Mouse (Mus musculus): ENCODE measurements around the gene Ccdc154. TPM values are rescaled to one million over a fixed set of nuclear protein-coding genes. Genes with fewer than 3 reads are reported as not detected.
A peak's percentile ranks its signal among the peaks of the same experiment; 100 is the strongest.
"Not testable (repeated sequence)": the region's sequence is repeated elsewhere in the genome, so short reads cannot be mapped to it uniquely, and the experiment has no call there.

Ccdc154 gene
- 0.32 TPM for polyA plus RNA-seq (2021)

DNA sequence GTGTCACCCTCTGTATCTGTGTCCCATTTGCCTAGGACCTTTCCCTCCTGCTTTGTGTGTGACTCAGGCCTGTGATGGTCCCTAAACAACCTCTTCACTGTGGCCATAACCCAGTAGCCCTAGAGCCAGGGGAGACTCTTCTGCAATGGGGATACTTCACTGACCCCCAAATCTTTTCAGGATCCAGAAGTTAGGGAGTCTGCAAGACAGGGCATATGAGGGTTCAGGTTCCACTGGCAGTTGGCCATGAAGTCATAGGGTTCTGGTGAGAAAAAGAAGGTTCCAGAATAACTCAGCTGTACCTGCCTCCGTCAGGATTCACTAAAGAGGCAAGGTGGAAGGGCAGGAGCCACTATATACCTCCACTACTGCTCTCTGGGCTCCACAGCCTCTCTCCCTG lies at the start of gene Ccdc154:
TSS of gene Ccdc154 (plus strand) at position 301 of the 400 bp plus-strand sequence.
- in situ Hi-C loops (cut with MboI; ENCODE audit: low pct_unique_long_range_greater_than_20kb), result no loop called here
- no peak for TF ChIP-seq CTCF (IDR thresholded peaks at IDR 0.05)
- CTCF ChIA-PET, result interaction anchor here (1.5 kb wide), 1 partner anchor 22 kb away, joined by 3 read pairs; the partner anchor contains the start of gene BC003965

GRCm38 (mm10) chr17:25114908-25115645 lies 47.2 kb upstream of the Ccdc154 start:
- ChIA-PET POLR2A (no interaction called here), CTCF (no interaction called here)
- H3K27me3 ChIP-seq, result no peaks in the 10 kb centered on the region
- in situ Hi-C loops (cut with MboI; ENCODE audit: low pct_unique_long_range_greater_than_20kb), result loop anchor here (5.0 kb wide), 1 partner anchor 157 kb away; the partner anchor contains the start of gene Ube2i
- no peak for TF ChIP-seq CTCF (IDR thresholded peaks at IDR 0.05)
- ATAC-seq, result peak; percentile 42
- DNase-seq (ENCODE audit: low read depth, low spot score), result no peak

More for the DNA sequence above, at the start of gene Ccdc154:
- no peaks in the 10 kb centered on the region for H3K27me3 ChIP-seq
- DNase-seq (ENCODE audit: low read depth, low spot score) (no peak), ATAC-seq (no peak)
- POLR2A ChIA-PET, result no interaction called here

DNA sequence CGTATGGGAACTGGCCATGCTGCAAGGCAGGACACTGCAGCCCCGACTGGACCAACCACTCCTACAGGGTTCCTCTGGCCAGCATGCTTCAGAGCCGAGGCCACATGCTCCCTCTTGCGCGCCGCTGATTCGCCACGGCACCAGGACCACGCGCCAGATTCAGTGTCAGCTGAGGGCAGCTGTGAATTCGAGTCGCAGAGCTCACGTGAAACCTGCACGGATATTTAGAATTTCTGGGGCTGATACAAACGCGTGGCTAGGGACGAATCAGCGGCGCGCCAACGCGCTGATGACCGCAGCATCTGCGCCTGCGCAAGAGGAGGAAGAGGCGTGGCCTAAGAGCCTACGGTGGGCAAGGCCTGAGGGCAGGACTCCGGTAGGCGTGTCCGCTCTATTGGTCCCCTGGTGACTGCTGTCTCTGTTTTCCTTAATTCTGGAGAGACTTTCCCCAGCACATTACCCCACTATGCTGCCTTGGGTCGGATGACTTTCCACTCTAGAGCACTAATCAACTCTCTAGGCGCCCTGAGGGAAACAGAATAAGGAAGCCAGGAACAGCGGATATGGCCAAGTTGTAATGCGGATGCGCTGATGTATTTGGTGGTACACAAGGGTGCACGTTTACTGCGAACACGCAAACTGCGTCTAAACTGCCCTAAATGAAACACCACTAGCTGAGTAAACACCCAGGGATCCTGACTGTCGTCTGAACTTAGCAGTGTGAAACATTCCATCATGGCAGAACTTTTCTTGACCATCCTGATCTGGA lies 46.4 kb upstream of the Ccdc154 start, which contains the start of gene Telo2:
TSS of gene Telo2 (minus strand) at position 304 of the 769 bp plus-strand sequence.
- in situ Hi-C loops (cut with MboI; ENCODE audit: low pct_unique_long_range_greater_than_20kb), result loop anchor here (5.0 kb wide), 1 partner anchor 156 kb away; the partner anchor contains the start of gene Ube2i
- TF ChIP-seq CTCF (IDR thresholded peaks at IDR 0.05), result no peak
- POLR2A ChIA-PET, result interaction anchor here (1.4 kb wide), 1 partner anchor 11 kb away, joined by 4 read pairs; no protein-coding TSS in a partner anchor
- DNase-seq (ENCODE audit: low read depth, low spot score) (peak; percentile 58), ATAC-seq (peak; percentile 63)
- peaks cover 5% of the 10 kb centered on the region for H3K27me3 ChIP-seq
- CTCF ChIA-PET, result interaction anchor here (1.8 kb wide), 1 partner anchor 30 kb away, joined by 4 read pairs; no protein-coding TSS in a partner anchor

GRCm38 (mm10) chr17:25117263-25117662 lies 45.0 kb upstream of the Ccdc154 start:
- POLR2A ChIA-PET, result interaction anchor here (0.6 to 1.4 kb wide), 2 partner anchors 10 to 17 kb away, joined by 3 to 4 read pairs; no protein-coding TSS in a partner anchor
- in situ Hi-C loops (cut with MboI; ENCODE audit: low pct_unique_long_range_greater_than_20kb), result loop anchor here (5.0 kb wide), 1 partner anchor 155 kb away; the partner anchor contains the start of gene Ube2i
- CTCF ChIA-PET, result interaction anchor here (1.2 to 2.2 kb wide), 7 partner anchors 10 to 172 kb away, joined by 3 to 7 read pairs (median 5); no protein-coding TSS in a partner anchor
- ATAC-seq (no peak), DNase-seq (ENCODE audit: low read depth, low spot score) (no peak)
- peaks cover 5% of the 10 kb centered on the region for H3K27me3 ChIP-seq
- peak; percentile 88 for TF ChIP-seq CTCF (IDR thresholded peaks at IDR 0.05)

GRCm38 (mm10) chr17:25120406-25120805 lies 41.9 kb upstream of the Ccdc154 start, which contains the start of gene Ptx4:
Ptx4 (plus strand) TSS chr17:25120760.
- no peak for DNase-seq (ENCODE audit: low read depth, low spot score)
- ChIA-PET CTCF (interaction anchor here (0.8 to 1.5 kb wide), 2 partner anchors 9 kb away, joined by 3 read pairs; no protein-coding TSS in a partner anchor), POLR2A (no interaction called here)
- ATAC-seq, result no peak
- no peak for TF ChIP-seq CTCF (IDR thresholded peaks at IDR 0.05)
- in situ Hi-C loops (cut with MboI; ENCODE audit: low pct_unique_long_range_greater_than_20kb), result no loop called here
- H3K27me3 ChIP-seq, result peaks cover 5% of the 10 kb centered on the region

DNA sequence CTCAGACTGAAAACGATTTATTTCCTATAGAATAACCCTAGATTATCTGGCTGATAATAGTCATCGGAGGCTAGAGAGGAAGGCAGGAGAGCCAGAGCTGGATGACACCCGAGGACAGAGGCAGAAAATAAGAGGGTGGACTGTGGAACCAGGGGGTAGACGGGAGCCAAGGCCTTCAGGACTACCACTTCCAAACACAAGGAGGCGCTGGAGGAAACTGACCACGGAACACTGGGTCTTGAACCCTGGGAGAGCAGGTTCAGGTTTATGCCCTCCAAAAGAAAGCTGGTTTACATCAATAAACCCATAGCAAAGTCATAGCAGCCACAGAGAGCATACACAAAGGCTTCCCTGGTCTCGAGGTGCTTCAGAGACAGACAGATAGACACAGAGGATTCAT lies 38.3 kb upstream of the Ccdc154 start:
- DNase-seq (ENCODE audit: low read depth, low spot score) (no peak), ATAC-seq (no peak)
- ChIA-PET CTCF (no interaction called here), POLR2A (no interaction called here)
- in situ Hi-C loops (cut with MboI; ENCODE audit: low pct_unique_long_range_greater_than_20kb), result no loop called here
- TF ChIP-seq CTCF (IDR thresholded peaks at IDR 0.05), result peak; percentile 54
- H3K27me3 ChIP-seq, result peaks cover 5% of the 10 kb centered on the region

DNA sequence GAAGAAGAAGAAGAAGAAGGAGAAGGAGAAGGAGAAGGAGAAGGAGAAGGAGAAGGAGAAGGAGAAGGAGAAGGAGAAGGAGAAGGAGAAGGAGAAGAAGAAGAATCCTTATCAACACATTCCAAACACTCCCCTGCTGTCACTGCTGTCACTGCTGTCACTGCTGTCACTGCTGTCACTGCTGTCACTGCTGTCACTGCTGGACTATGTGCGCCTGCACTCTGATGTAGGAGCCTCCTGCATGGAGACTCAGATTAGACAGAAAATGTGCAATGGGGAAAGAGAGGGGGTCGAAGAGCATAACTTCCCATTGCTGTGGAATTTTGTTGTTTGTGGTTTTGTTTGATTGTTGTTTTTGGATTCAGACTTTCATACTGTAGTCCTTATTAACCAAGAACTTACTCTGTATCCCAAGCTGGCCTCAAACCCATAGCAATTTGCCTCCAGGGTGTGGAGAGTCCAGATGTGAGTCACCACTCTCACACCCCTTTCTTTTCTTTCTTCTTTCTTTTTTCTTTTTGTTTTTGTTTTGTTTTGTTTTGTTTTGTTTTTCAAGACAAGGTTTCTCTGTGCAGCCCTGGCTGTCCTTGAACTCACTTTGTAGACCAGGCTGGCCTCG lies 36.7 kb upstream of the Ccdc154 start:
- H3K27me3 ChIP-seq; ATAC-seq; CTCF ChIA-PET; DNase-seq (ENCODE audit: low read depth, low spot score); in situ Hi-C loops (cut with MboI; ENCODE audit: low pct_unique_long_range_greater_than_20kb); POLR2A ChIA-PET: not testable (repeated sequence)

- H3K27me3 ChIP-seq, result no peaks in the 10 kb centered on the region
- DNase-seq (ENCODE audit: low read depth, low spot score) (no peak), ATAC-seq (no peak)
- CTCF ChIA-PET, result interaction anchor here (1.4 to 2.1 kb wide), 2 partner anchors 9 to 10 kb away, joined by 3 to 7 read pairs; no protein-coding TSS in a partner anchor
- POLR2A ChIA-PET, result interaction anchor here (1.2 to 1.5 kb wide), 2 partner anchors 11 to 57 kb away, joined by 4 read pairs; partner anchors contain the start of genes BC003965 and Telo2
- TF ChIP-seq CTCF (IDR thresholded peaks at IDR 0.05), result no peak
- in situ Hi-C loops (cut with MboI; ENCODE audit: low pct_unique_long_range_greater_than_20kb), result no loop called here
These were observed 35.2 kb upstream of the Ccdc154 start for GRCm38 (mm10) chr17:25127079-25127478.

DNA sequence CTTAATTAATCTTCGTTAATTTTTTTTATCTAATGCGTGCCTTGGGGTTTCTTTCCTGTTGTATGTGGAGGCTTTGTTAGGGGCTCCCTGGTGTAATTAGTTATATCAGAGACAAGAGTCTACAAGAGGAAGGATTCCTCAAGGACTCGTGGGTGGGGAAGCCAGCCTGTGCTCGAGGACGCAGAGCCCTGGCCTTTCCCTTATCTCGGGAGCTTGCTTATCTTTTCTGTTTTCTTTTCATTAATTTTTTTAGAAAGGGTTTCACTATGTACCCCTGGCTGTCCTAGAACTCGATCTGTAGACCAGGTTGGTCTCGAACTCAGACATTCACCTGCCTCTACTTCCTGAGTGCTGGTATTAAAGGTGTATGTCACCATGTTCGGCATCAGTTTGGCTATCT lies 34.6 kb upstream of the Ccdc154 start:
- ChIA-PET POLR2A (interaction anchor here (1.2 to 1.5 kb wide), 2 partner anchors 11 to 57 kb away, joined by 4 read pairs; partner anchors contain the start of genes BC003965 and Telo2), CTCF (interaction anchor here (1.4 to 2.1 kb wide), 2 partner anchors 8 to 10 kb away, joined by 3 to 7 read pairs; no protein-coding TSS in a partner anchor)
- in situ Hi-C loops (cut with MboI; ENCODE audit: low pct_unique_long_range_greater_than_20kb), result no loop called here
- TF ChIP-seq CTCF (IDR thresholded peaks at IDR 0.05), result no peak
- no peaks in the 10 kb centered on the region for H3K27me3 ChIP-seq
- ATAC-seq (no peak), DNase-seq (ENCODE audit: low read depth, low spot score) (no peak)

GRCm38 (mm10) chr17:25130060-25130459 lies 32.2 kb upstream of the Ccdc154 start:
- in situ Hi-C loops (cut with MboI; ENCODE audit: low pct_unique_long_range_greater_than_20kb), result no loop called here
- CTCF ChIA-PET, result interaction anchor here (0.8 to 1.3 kb wide), 2 partner anchors 10 kb away, joined by 3 read pairs; partner anchors contain the start of gene Ptx4
- no peak for TF ChIP-seq CTCF (IDR thresholded peaks at IDR 0.05)
- no peak for DNase-seq (ENCODE audit: low read depth, low spot score)
- no peak for ATAC-seq
- no peaks in the 10 kb centered on the region for H3K27me3 ChIP-seq
- POLR2A ChIA-PET, result no interaction called here

Data from Patski (cell line).